Mouse (Mus musculus): ENCODE data around the gene Pink1.

DNA sequence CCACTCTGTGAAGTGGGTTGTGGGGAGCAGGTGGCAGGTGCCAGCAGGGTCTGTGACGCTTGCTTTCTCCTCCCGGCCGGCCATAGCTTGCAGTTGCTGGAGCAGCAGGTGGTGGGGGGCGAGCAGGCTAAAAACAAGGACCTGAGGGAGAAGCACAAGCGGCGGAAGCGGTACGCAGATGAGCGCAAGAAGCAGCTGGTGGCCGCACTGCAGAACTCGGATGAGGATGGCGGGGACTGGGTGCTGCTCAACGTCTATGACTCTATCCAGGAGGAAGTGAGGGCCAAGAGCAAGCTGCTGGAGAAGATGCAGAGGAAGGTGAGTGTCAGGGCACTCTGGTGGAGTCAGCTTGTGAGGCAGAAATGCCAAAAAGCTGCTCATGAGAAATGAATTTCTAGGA lies 34.1 kb downstream of the Pink1 start:
- no peak for TF ChIP-seq CTCF (IDR thresholded peaks at IDR 0.05; ENCODE audit: insufficient read depth, low read length)
- TF ChIP-seq POLR2A (IDR thresholded peaks at IDR 0.05; ENCODE audit: borderline replicate concordance, extremely low read depth, low read depth, low read length): no peak

All from lung, adult 2 months (tissue).